Mouse (Mus musculus): ENCODE measurements at regions not wholly inside any gene's neighbourhood (a gene's known extent, or its start where the extent isn't known, plus 50 kb on each side); places are given as distances from the start of the nearest gene placed in this dataset.

- DNase-seq (ENCODE audit: low spot score in 2 of 2): no peak
Measured at GRCm38 (mm10) chr13:44554686-44555463, 174.4 kb upstream of the Jarid2 start.

- DNase-seq (ENCODE audit: low spot score in 2 of 2): no peak
Measured at GRCm38 (mm10) chr13:44555979-44556378, 173.3 kb upstream of the Jarid2 start.

DNA sequence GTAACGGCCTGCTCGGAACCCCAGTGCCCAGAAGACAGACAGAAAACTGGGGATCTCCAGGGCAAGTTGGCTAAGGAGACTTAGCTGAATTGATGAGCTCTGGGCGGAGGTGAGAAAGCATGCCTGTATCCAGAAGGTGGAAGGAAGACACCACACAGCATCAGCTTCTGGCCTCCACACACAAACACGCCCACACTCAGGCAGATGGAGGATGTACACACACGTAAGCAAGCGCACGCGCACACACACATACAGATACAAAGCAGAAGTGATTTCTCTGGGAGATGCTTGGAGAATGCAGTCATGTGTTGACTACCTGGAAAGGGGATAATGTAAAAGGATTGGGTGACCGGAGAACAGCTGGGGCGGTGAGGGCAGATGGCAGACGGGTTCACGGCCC lies 171.2 kb upstream of the Jarid2 start:
- DNase-seq (ENCODE audit: low spot score in 2 of 2): no peak

GRCm38 (mm10) chr13:44558491-44559177 lies 170.6 kb upstream of the Jarid2 start:
- no peak for DNase-seq (ENCODE audit: low spot score in 2 of 2)

DNA sequence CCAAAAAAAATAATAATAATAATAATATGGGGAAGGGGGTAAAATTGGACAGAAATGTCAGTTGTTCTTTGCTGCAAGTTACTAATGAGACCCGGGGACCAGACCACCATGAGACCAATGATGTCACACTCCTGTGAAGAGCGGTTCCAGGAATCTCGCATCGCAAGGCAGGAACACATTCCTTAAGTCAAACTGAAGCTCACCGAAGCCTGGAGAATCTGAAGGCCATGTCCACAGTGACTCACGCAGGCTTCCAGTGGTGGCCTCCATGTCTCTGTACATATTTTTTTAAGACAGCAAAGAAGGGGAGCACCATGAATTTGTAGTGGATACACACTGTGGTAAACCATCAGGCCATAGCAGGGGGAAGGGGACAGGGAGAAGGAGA lies 170.1 kb upstream of the Jarid2 start:
- DNase-seq (ENCODE audit: low spot score in 2 of 2): no peak

GRCm38 (mm10) chr13:44559706-44560105 lies 169.6 kb upstream of the Jarid2 start:
- no peak for DNase-seq (ENCODE audit: low spot score in 2 of 2)

- no peak for DNase-seq (ENCODE audit: low spot score in 2 of 2)
Measured at GRCm38 (mm10) chr13:44564705-44565104, 164.6 kb upstream of the Jarid2 start.

DNA sequence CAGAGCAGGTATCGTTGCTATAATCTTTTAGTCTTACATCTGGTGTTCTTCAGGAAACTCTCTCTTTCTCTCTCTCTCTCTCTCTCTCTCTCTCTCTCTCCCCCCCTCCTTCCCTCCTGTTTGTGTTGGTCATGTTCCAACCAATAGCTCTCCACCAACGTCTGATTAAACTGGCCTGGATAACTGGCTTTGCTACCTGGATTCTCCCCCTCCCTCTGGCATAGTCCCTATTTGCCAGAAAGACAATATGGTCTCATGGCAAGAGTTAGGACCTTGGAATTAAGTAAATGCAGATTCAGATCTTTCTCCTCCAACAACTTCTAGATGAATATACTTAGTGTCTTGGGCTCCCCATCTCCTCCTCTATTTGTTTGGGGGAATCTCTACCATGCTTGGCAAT lies 161.6 kb upstream of the Jarid2 start:
- no peak for DNase-seq (ENCODE audit: low spot score in 2 of 2)

DNA sequence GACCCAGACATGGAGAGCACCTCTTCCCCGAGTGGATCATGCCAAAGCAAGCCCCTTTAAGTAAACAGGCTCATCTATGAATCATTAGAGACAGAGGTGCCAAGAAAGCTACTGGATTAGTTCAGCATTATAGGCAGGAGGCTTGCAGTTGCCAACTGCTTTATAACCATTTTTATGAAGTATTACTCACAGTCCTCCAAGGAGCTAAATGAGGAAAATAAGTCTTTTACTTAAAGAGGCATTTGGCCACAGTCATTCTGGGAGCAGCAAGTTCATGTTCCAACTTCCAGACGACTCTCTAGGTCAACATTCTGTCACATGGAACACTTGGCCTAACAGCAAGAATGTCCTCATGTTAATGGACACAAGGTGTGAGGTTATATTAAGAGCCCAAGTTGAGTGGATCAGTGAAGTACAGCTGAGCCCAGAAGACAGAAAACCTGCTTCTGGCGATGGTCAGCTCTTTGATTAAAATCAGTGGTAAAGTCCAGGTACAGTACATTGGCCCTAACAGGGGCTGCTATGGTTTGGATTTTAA lies 160.0 kb upstream of the Jarid2 start:
- no peak for DNase-seq (ENCODE audit: low spot score in 2 of 2)

GRCm38 (mm10) chr13:44573463-44573862 lies 155.8 kb upstream of the Jarid2 start:
- no peak for DNase-seq (ENCODE audit: low spot score in 2 of 2)

DNA sequence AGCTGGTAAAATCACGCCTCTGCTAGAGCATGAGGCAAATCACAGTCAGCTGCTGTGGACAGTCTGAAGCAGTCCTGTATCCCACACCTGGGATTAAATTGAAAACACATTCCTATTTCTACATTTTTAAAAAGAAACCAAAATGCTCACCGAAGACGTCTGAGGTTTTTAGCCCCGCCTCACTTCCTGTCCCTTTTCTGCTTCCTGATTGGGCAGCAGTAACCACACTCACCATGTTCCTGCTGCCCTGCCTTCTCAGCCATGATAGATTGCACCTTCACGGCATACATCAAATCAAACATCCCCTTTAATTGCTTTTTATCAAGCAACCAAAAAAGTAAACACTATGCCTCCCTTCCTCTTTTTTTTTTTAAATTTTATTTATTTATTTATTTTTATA lies 150.1 kb upstream of the Jarid2 start:
- no peak for DNase-seq (ENCODE audit: low spot score in 2 of 2)

DNA sequence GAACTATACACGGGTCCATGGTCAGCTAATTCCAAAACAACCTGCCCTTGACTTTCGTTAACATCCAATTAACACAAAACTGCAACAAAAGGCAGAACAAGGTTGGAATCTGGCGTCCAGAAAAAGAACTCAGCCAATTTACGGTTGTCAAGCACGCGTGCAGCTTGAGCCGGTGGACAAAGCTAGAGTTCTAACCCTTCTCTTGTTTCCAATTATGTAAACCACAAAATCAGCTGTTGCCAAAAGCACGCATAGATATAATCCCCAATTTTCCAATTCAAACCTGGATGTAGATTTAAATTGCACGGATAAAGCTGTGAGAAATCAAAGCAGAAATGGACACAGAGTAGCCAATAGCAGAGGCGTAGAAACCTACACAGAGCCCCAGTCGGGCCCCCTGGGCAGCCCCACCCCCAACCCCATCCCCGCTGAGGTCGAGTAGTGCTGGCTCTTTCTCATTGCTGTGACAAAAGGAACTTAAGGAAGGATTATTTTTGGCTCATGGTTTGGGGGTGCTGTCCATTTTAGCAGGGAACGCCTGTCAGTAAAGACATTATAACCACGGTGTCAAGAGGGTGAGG lies 149.0 kb upstream of the Jarid2 start:
- DNase-seq (ENCODE audit: low spot score in 2 of 2): no peak

DNA sequence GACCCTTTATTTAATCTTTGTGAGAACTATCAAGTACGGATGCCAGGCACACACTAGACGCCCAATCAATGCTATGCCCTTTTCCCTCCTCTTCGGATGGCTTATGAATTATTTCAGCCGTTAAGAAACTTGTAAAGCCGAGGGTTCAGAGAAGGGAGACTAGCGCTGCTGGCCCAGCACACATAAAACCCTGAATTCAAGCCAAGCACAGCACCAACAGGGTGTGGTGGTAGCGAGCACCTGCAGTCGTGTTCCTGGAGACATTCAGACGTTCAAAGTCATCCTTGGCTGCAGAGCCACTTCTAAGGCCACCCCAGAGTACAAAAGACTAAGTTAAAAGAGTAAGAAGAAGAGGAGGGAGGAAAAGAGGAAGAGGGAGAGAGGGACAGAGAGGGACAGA lies 148.5 kb upstream of the Jarid2 start:
- DNase-seq (ENCODE audit: low spot score in 2 of 2): no peak

DNA sequence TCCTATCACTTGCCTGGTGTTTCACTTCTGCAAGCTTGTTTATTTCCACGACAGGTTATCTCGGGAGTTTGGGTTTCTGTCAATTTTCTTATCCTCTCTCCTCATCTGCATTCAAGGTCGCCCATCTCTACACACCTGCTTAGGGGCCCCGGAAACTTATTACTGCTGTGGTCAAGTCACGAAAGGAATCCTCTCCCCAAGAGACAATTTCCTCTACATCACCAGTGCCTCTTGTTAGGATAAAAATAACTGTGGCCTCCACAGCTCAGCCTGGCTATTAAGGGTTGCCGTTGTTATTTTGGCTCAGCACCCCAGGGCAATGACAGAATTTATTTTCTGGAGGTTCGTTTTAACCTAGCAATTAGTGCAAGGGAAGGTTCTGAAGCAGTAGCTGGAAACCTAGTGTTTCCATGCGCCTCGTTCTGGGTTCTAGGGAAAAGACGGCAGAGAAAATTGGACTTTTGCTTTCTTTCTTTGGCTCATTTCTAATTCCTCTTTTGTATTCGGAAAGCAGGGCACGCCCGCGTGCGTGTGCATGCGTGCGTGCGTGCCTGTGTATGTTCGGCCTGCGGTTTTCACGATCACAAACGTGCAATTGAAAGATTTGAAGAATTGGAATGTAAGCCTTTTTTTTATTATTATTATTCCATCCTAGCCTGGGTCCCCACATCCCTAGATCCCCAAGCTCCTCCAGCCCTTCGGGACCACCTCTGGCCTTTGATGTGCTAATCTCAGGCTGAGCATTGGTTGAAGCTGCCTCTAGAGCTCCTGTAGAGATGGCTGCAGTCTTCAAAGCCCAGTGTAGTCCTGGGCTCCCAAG lies 147.1 kb upstream of the Jarid2 start:
- no peak for DNase-seq (ENCODE audit: low spot score in 2 of 2)

- no peak for DNase-seq (ENCODE audit: low spot score in 2 of 2)
Measured at GRCm38 (mm10) chr13:44582767-44583085, 146.5 kb upstream of the Jarid2 start.

DNA sequence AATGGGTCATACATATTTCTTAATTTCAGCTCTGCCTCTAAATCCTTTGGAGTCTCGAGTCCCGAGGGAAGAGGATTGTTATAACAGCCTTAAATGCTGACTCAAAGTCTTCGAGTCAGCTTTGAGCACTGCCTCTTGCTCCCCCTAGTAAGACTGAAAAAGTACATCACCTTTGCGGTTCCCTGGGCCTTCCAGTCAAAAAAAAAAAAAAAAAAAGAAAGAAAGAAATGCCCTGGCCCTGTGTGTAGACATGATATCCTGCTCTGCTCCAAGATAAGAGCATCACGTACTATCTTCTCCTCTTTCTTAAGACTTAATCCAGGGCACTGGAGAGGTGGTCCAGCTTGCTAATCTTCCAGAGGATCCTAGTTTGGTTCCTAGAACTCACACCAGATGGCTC lies 145.7 kb upstream of the Jarid2 start:
- DNase-seq (ENCODE audit: low spot score in 2 of 2): no peak

GRCm38 (mm10) chr13:44584151-44584550 lies 145.1 kb upstream of the Jarid2 start:
- no peak for DNase-seq (ENCODE audit: low spot score in 2 of 2)

- DNase-seq (ENCODE audit: low spot score in 2 of 2): no peak
Measured at GRCm38 (mm10) chr13:44584551-44584950, 144.7 kb upstream of the Jarid2 start.

DNA sequence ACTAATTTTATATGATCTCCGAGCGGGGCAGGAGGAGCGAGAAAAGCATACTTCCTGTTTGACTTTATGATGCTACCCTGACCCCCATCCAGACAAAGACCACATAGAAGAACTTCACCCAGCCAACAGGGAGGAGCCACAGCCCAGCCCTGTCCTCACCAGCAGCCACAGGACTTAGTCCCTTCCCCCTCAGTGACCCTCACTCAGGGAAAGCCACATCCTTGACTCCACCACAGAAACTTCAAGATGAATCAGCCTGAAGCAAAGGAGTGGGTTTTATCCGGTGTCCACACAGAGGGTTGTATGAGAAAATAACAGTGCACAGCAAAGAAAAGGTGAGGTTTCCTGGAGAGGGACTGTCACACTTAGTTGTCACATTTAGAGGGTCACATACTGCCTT lies 141.4 kb upstream of the Jarid2 start:
- DNase-seq (ENCODE audit: low spot score in 2 of 2): no peak

GRCm38 (mm10) chr13:44594645-44595044 lies 134.6 kb upstream of the Jarid2 start:
- no peak for DNase-seq (ENCODE audit: low spot score in 2 of 2)

DNA sequence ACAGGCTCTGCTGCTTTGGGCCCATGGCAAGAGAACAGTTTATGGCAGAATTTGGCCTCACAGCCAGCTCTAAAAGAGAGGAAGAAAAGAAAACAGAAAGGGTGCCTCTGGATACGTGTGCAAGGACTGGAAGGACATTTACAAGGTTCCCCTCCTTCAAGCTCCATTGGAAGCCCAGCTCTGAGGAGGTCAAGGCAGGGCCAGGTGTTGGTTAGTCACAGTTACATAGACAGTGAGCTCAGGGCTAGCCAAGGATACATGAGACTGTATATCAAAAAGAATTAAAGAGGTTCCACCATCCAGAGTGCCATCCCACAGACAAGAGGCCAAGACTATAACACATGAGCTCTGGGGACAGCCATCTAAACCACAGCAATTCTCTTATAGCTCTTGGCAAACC lies 131.6 kb upstream of the Jarid2 start:
- no peak for DNase-seq (ENCODE audit: low spot score in 2 of 2)

DNA sequence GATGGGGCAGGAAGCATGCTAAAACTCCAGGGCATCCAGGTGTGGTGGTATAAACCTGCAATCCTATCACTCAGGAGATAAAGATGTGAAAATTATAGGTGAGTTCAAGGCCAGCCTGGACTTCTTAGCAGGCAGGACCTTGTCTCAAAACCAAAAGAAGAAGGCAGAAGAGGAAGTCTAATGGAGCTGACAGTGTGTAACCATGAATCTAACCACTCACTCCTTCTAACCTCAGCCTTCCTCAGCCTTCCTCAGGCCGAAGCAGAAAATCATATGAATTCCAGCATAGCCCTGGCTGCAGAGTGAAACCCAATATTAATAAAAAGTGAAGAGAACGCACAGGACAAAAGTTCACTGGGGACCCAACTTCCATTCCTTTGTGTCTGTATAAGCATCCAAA lies 128.2 kb upstream of the Jarid2 start:
- DNase-seq (ENCODE audit: low spot score in 2 of 2): no peak
